Mouse (Mus musculus): ENCODE measurements around the gene Plac8.

DNA sequence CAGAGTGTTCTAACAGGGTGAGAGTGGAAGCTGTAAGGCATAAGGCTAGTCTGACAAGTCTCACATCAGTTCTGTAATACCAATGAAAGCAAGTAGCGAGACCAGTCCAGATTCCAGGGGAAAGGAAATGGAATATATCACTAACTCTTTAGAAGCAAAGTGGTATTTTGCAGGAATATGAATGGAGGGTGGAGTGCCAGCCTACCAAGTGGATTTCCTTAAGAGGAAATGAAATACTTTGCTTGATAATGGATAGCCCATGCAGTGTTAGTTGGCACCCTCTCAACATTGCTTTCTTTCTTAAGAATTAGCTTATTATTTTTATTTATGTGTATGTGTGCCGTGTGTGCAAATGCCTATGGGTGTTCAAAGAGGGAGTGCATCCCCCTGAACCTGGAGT lies 51.8 kb downstream of the Plac8 start:
- TF ChIP-seq CTCF (IDR thresholded peaks at IDR 0.05; ENCODE audit: low read depth, low read length), result no peak
- no peak for TF ChIP-seq POLR2A (IDR thresholded peaks at IDR 0.05; ENCODE audit: insufficient read depth, low read length)
- TF ChIP-seq EP300 (IDR thresholded peaks at IDR 0.05; ENCODE audit: insufficient read depth, low read depth, low read length), result no peak

All from ES-Bruce4 (cell line).